Mouse (Mus musculus): ENCODE measurements around the gene Arhgap27.

DNA sequence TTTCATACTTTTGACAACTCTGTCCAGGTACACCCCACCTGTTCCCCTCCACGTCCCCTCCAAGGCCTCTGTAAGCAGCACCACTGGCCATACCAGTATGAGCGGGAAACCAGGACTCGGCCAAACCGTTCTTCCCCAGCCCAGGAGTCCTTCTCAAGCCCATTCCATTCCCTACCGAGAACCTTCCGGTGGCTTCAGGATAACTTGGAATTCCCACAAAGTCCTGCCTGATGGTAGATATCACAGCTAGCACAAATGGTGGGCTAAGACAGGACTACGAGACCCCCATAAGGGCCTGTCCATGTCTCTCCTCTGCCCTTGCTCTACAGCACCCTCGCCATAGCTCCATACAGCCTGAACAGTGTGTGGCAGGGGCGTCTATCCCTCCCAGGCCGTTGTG is 5.8 kb downstream of the Arhgap27 start:
- TF ChIP-seq POLR2A (IDR thresholded peaks at IDR 0.05; ENCODE audit: insufficient read depth, low read depth, low read length): no peak
- TF ChIP-seq EP300 (IDR thresholded peaks at IDR 0.05; ENCODE audit: insufficient read depth, low read depth, low read length): no peak
- no peak for TF ChIP-seq CTCF (IDR thresholded peaks at IDR 0.05)

All from heart, adult 2 months (tissue).